Mouse (Mus musculus): Measurements from ENCODE around the gene Dusp21. TPM values are rescaled to one million over a fixed set of nuclear protein-coding genes. Genes with fewer than 3 reads are reported as not detected.

Gene Dusp21
- polyA plus RNA-seq, 1 experiment from 2014 or later, result not detected

- H3K9ac ChIP-seq (ENCODE audit: low read length), result no peak overlapping the region
- H3K27ac ChIP-seq (replicated peaks in 1 of 2; ENCODE audit: control insufficient read depth in 1 of 2, insufficient read depth in 1 of 2, low read depth in 2 of 2, low read length in 2 of 2), result no peak overlapping the region
- peak overlapping the region in 1 of 2 experiments; percentile 85; a peak in 1 of 4 replicates for H3K4me3 ChIP-seq (ENCODE audit: control insufficient read depth in 1 of 2, insufficient read depth in 1 of 2, low read depth in 1 of 2, low read length in 2 of 2)
- no peaks in the 10 kb centered on the region for H3K36me3 ChIP-seq (ENCODE audit: control insufficient read depth, insufficient read depth, low read length)
- no peaks in the 10 kb centered on the region for H3K27me3 ChIP-seq (ENCODE audit: control insufficient read depth, insufficient read depth, low read length)
- no peaks in the 10 kb centered on the region for H3K4me1 ChIP-seq (ENCODE audit: control insufficient read depth in 2 of 2, insufficient read depth in 2 of 2, low read length in 2 of 2)
- ATAC-seq (ENCODE audit: insufficient number of reproducible peaks, insufficient read depth, low FRiP score, low read depth), result no peak
- no peaks in the 10 kb centered on the region for H3K9me3 ChIP-seq (ENCODE audit: control insufficient read depth, low read length)
- peak overlapping the region; percentile 67 for H3K4me2 ChIP-seq (ENCODE audit: low read length)
- 47% methylated on average over 2 of the region's 2 CpGs for WGBS
Measured at GRCm38 (mm10) chrX:18165121-18165520, 19.5 kb downstream of the Dusp21 start.

GRCm38 (mm10) chrX:18166961-18167360, 21.3 kb downstream of the Dusp21 start:
- H3K27me3 ChIP-seq (ENCODE audit: control insufficient read depth, insufficient read depth, low read length), result no peaks in the 10 kb centered on the region
- ATAC-seq (ENCODE audit: insufficient number of reproducible peaks, insufficient read depth, low FRiP score, low read depth), result no peak
- H3K27ac ChIP-seq (replicated peaks in 1 of 2; ENCODE audit: control insufficient read depth in 1 of 2, insufficient read depth in 1 of 2, low read depth in 2 of 2, low read length in 2 of 2), result no peak overlapping the region
- H3K36me3 ChIP-seq (ENCODE audit: control insufficient read depth, insufficient read depth, low read length), result no peaks in the 10 kb centered on the region
- 68% methylated on average over 3 of the region's 3 CpGs for WGBS
- no peak overlapping the region for H3K4me3 ChIP-seq (ENCODE audit: control insufficient read depth in 1 of 2, insufficient read depth in 1 of 2, low read depth in 1 of 2, low read length in 2 of 2)
- no peak overlapping the region for H3K4me2 ChIP-seq (ENCODE audit: low read length)
- no peak overlapping the region for H3K9ac ChIP-seq (ENCODE audit: low read length)
- no peaks in the 10 kb centered on the region for H3K4me1 ChIP-seq (ENCODE audit: control insufficient read depth in 2 of 2, insufficient read depth in 2 of 2, low read length in 2 of 2)
- H3K9me3 ChIP-seq (ENCODE audit: control insufficient read depth, low read length), result no peaks in the 10 kb centered on the region

DNA sequence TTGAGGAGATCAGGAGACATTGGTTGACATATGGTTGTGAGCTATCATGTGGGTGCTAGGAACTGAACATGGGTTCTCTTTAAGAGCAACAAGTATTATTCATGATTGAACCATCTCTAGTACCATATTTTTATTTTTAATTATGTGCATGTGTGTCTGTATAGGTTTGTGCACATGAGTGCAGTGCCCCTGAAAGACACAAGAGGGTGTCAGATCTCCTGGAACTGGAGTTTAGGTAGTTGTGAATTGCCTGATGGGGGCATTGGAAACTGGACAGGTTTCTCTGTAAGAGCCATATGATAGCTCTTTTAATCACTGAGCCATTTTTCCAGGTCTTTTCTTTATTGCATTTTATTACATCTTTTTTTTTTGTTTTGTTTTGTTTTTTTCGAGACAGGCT, 23.3 kb downstream of the Dusp21 start:
- WGBS, result 95% methylated on average over 1 of the region's 1 CpGs
- H3K36me3 ChIP-seq (ENCODE audit: control insufficient read depth, insufficient read depth, low read length), result no peaks in the 10 kb centered on the region

DNA sequence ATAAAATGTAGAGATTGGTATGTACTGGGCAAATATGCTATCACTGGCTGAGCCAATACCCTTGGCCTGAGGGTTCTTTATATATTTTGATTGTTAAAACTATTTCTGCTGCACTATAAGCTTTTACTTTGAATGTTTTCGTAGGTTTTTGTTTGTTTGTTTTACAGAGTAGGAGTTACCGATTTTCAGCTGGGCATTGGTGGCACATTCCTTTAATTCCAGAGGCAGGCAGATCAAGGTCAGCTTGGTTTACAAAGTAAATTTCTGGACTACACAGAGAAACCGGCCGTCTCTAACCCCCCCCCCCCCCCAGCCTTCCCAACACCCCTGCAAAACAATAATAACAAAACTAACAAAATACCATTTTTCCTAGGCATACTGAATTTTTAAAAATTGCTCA, 29.2 kb downstream of the Dusp21 start:
- Histone ChIP-seq H3K27me3 (ENCODE audit: control insufficient read depth, insufficient read depth, low read length) (no peaks in the 10 kb centered on the region), H3K4me2 (ENCODE audit: low read length) (no peak overlapping the region), H3K36me3 (ENCODE audit: control insufficient read depth, insufficient read depth, low read length) (no peaks in the 10 kb centered on the region), H3K27ac (replicated peaks in 1 of 2; ENCODE audit: control insufficient read depth in 1 of 2, insufficient read depth in 1 of 2, low read depth in 2 of 2, low read length in 2 of 2) (no peak overlapping the region), H3K9ac (ENCODE audit: low read length) (no peak overlapping the region), H3K9me3 (ENCODE audit: control insufficient read depth, low read length) (no peaks in the 10 kb centered on the region), H3K4me1 (ENCODE audit: control insufficient read depth in 2 of 2, insufficient read depth in 2 of 2, low read length in 2 of 2) (peaks cover 0 to 5% of the 10 kb centered on the region in 2 experiments; a peak in 1 of 4 replicates), H3K4me3 (ENCODE audit: control insufficient read depth in 1 of 2, insufficient read depth in 1 of 2, low read depth in 1 of 2, low read length in 2 of 2) (no peak overlapping the region)
- 12% methylated on average over 4 of the region's 4 CpGs for WGBS
- no peak for ATAC-seq (ENCODE audit: insufficient number of reproducible peaks, insufficient read depth, low FRiP score, low read depth)

More for the DNA sequence above, 23.3 kb downstream of the Dusp21 start:
- no peaks in the 10 kb centered on the region for H3K9me3 ChIP-seq (ENCODE audit: control insufficient read depth, low read length)
- no peak overlapping the region for H3K4me2 ChIP-seq (ENCODE audit: low read length)
- no peak overlapping the region for H3K9ac ChIP-seq (ENCODE audit: low read length)
- no peaks in the 10 kb centered on the region for H3K4me1 ChIP-seq (ENCODE audit: control insufficient read depth in 2 of 2, insufficient read depth in 2 of 2, low read length in 2 of 2)
- ATAC-seq (ENCODE audit: insufficient number of reproducible peaks, insufficient read depth, low FRiP score, low read depth), result no peak
- H3K27ac ChIP-seq (replicated peaks in 1 of 2; ENCODE audit: control insufficient read depth in 1 of 2, insufficient read depth in 1 of 2, low read depth in 2 of 2, low read length in 2 of 2), result no peak overlapping the region
- no peaks in the 10 kb centered on the region for H3K27me3 ChIP-seq (ENCODE audit: control insufficient read depth, insufficient read depth, low read length)
- H3K4me3 ChIP-seq (ENCODE audit: control insufficient read depth in 1 of 2, insufficient read depth in 1 of 2, low read depth in 1 of 2, low read length in 2 of 2), result no peak overlapping the region

DNA sequence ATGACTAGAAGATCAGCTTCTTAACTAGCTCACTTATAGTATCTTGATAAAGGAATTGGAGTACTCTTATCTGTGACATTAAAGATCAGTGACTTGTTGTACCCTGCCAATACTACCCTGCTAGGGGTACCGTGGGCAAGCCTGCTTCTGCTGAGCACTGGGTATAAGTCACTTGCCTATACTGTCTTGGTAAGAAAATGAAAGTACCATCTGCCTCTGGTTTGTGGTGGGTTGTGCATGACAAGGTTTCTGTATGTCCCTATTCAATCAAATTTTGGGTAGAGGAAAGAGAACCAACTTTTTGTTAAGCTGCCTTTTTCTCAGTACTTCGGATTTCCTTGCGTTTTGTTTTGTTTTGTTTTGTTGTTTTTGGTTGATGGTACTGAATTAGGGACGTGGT, 32.1 kb downstream of the Dusp21 start:
- peaks cover 0 to 5% of the 10 kb centered on the region in 2 experiments; a peak in 1 of 4 replicates for H3K4me1 ChIP-seq (ENCODE audit: control insufficient read depth in 2 of 2, insufficient read depth in 2 of 2, low read length in 2 of 2)
- no peaks in the 10 kb centered on the region for H3K27me3 ChIP-seq (ENCODE audit: control insufficient read depth, insufficient read depth, low read length)
- WGBS, result 82% methylated on average over 4 of the region's 4 CpGs
- no peak overlapping the region for H3K4me3 ChIP-seq (ENCODE audit: control insufficient read depth in 1 of 2, insufficient read depth in 1 of 2, low read depth in 1 of 2, low read length in 2 of 2)
- ATAC-seq (ENCODE audit: insufficient number of reproducible peaks, insufficient read depth, low FRiP score, low read depth), result no peak
- H3K27ac ChIP-seq (replicated peaks in 1 of 2; ENCODE audit: control insufficient read depth in 1 of 2, insufficient read depth in 1 of 2, low read depth in 2 of 2, low read length in 2 of 2), result no peak overlapping the region
- no peaks in the 10 kb centered on the region for H3K36me3 ChIP-seq (ENCODE audit: control insufficient read depth, insufficient read depth, low read length)
- H3K4me2 ChIP-seq (ENCODE audit: low read length), result no peak overlapping the region
- no peaks in the 10 kb centered on the region for H3K9me3 ChIP-seq (ENCODE audit: control insufficient read depth, low read length)
- H3K9ac ChIP-seq (ENCODE audit: low read length), result no peak overlapping the region

- Histone ChIP-seq H3K27ac (replicated peaks in 1 of 2; ENCODE audit: control insufficient read depth in 1 of 2, insufficient read depth in 1 of 2, low read depth in 2 of 2, low read length in 2 of 2) (no peak overlapping the region), H3K4me3 (ENCODE audit: control insufficient read depth in 1 of 2, insufficient read depth in 1 of 2, low read depth in 1 of 2, low read length in 2 of 2) (no peak overlapping the region), H3K9me3 (ENCODE audit: control insufficient read depth, low read length) (no peaks in the 10 kb centered on the region), H3K9ac (ENCODE audit: low read length) (no peak overlapping the region), H3K4me1 (ENCODE audit: control insufficient read depth in 2 of 2, insufficient read depth in 2 of 2, low read length in 2 of 2) (peaks cover 0 to 5% of the 10 kb centered on the region in 2 experiments; a peak in 1 of 4 replicates), H3K36me3 (ENCODE audit: control insufficient read depth, insufficient read depth, low read length) (no peaks in the 10 kb centered on the region), H3K27me3 (ENCODE audit: control insufficient read depth, insufficient read depth, low read length) (no peaks in the 10 kb centered on the region), H3K4me2 (ENCODE audit: low read length) (no peak overlapping the region)
- 21% methylated on average over 1 of the region's 1 CpGs for whole genome bisulfite sequencing
- ATAC-seq (ENCODE audit: insufficient number of reproducible peaks, insufficient read depth, low FRiP score, low read depth), result no peak
Measured at GRCm38 (mm10) chrX:18179492-18179891, 33.8 kb downstream of the Dusp21 start.

GRCm38 (mm10) chrX:18187203-18187602, 41.5 kb downstream of the Dusp21 start:
- Histone ChIP-seq H3K27me3 (ENCODE audit: control insufficient read depth, insufficient read depth, low read length) (no peaks in the 10 kb centered on the region), H3K9me3 (ENCODE audit: control insufficient read depth, low read length) (no peaks in the 10 kb centered on the region), H3K9ac (ENCODE audit: low read length) (no peak overlapping the region), H3K4me3 (ENCODE audit: control insufficient read depth in 1 of 2, insufficient read depth in 1 of 2, low read depth in 1 of 2, low read length in 2 of 2) (no peak overlapping the region), H3K27ac (replicated peaks in 1 of 2; ENCODE audit: control insufficient read depth in 1 of 2, insufficient read depth in 1 of 2, low read depth in 2 of 2, low read length in 2 of 2) (no peak overlapping the region), H3K36me3 (ENCODE audit: control insufficient read depth, insufficient read depth, low read length) (no peaks in the 10 kb centered on the region), H3K4me1 (ENCODE audit: control insufficient read depth in 2 of 2, insufficient read depth in 2 of 2, low read length in 2 of 2) (no peaks in the 10 kb centered on the region), H3K4me2 (ENCODE audit: low read length) (no peak overlapping the region)
- ATAC-seq (ENCODE audit: insufficient number of reproducible peaks, insufficient read depth, low FRiP score, low read depth), result no peak

- no peak for ATAC-seq (ENCODE audit: insufficient number of reproducible peaks, insufficient read depth, low FRiP score, low read depth)
- Histone ChIP-seq H3K4me3 (ENCODE audit: control insufficient read depth in 1 of 2, insufficient read depth in 1 of 2, low read depth in 1 of 2, low read length in 2 of 2) (no peak overlapping the region), H3K4me2 (ENCODE audit: low read length) (no peak overlapping the region), H3K9ac (ENCODE audit: low read length) (no peak overlapping the region), H3K27ac (replicated peaks in 1 of 2; ENCODE audit: control insufficient read depth in 1 of 2, insufficient read depth in 1 of 2, low read depth in 2 of 2, low read length in 2 of 2) (no peak overlapping the region), H3K9me3 (ENCODE audit: control insufficient read depth, low read length) (no peaks in the 10 kb centered on the region), H3K4me1 (ENCODE audit: control insufficient read depth in 2 of 2, insufficient read depth in 2 of 2, low read length in 2 of 2) (no peaks in the 10 kb centered on the region), H3K36me3 (ENCODE audit: control insufficient read depth, insufficient read depth, low read length) (no peaks in the 10 kb centered on the region), H3K27me3 (ENCODE audit: control insufficient read depth, insufficient read depth, low read length) (no peaks in the 10 kb centered on the region)
- 88% methylated on average over 2 of the region's 2 CpGs for WGBS
Measured at GRCm38 (mm10) chrX:18188293-18188692, 42.6 kb downstream of the Dusp21 start.
